Mouse (Mus musculus) hindbrain, embryonic 10.5 days (tissue): ENCODE measurements around the gene Ago3. TPM values are rescaled to one million over a fixed set of nuclear protein-coding genes. Genes with fewer than 3 reads are reported as not detected.
A peak's percentile ranks its signal among the peaks of the same experiment; 100 is the strongest.

Experiments
- DNase-seq: peaks from one replicate; pipeline ENCODE4 v3.0.0-alpha.2; 2017; ENCODE audit warnings: low spot score
- H3K27ac ChIP-seq: fragments of 300-500 bp; sonication (generic); 2 replicates; pipeline ENCODE4 v1.5.1; 2016; ENCODE audit warnings: mild to moderate bottlenecking, moderate library complexity
- H3K27me3 ChIP-seq: fragments of 300-500 bp; sonication (generic); 2 replicates; pipeline ENCODE4 v1.6.1; 2016; ENCODE audit warnings: mild to moderate bottlenecking; ENCODE audit not compliant: poor library complexity, insufficient read depth, severe bottlenecking
- H3K36me3 ChIP-seq: fragments of 300-500 bp; sonication (generic); 2 replicates; pipeline ENCODE4 v1.6.1; 2016; ENCODE audit warnings: mild to moderate bottlenecking, moderate library complexity
- H3K4me1 ChIP-seq: fragments of 300-500 bp; sonication (generic); replicated peaks from 2 replicates; pipeline ENCODE4 v1.6.1; 2016; ENCODE audit warnings: mild to moderate bottlenecking
- H3K4me3 ChIP-seq: fragments of 300-500 bp; sonication (generic); 2 replicates; pipeline ENCODE4 v1.5.1; 2016; ENCODE audit warnings: mild to moderate bottlenecking, moderate library complexity
- H3K9me3 ChIP-seq: fragments of 300-500 bp; sonication (generic); 2 replicates; pipeline ENCODE4 v1.6.1; 2016; ENCODE audit warnings: mild to moderate bottlenecking, moderate library complexity
- WGBS: fragments of 180-500 bp; shearing (Covaris S2); methylation state at CpG from one replicate; pipeline ENCODE4 v1.1.7; 2016; 5-methylcytosine and 5-hydroxymethylcytosine counted together
- polyA plus RNA-seq: library from polyadenylated mRNA; unstranded; fragments of >200 nt; fragmentation: Nextera tagmentation; extraction: Ambion mirVana; gene quantifications from 2 replicates; pipeline ENCODE4 v1.2.1, GENCODE M21; 2016

Gene Ago3
- 12.6 and 12.7 TPM in 2 replicates for polyA plus RNA-seq

DNA sequence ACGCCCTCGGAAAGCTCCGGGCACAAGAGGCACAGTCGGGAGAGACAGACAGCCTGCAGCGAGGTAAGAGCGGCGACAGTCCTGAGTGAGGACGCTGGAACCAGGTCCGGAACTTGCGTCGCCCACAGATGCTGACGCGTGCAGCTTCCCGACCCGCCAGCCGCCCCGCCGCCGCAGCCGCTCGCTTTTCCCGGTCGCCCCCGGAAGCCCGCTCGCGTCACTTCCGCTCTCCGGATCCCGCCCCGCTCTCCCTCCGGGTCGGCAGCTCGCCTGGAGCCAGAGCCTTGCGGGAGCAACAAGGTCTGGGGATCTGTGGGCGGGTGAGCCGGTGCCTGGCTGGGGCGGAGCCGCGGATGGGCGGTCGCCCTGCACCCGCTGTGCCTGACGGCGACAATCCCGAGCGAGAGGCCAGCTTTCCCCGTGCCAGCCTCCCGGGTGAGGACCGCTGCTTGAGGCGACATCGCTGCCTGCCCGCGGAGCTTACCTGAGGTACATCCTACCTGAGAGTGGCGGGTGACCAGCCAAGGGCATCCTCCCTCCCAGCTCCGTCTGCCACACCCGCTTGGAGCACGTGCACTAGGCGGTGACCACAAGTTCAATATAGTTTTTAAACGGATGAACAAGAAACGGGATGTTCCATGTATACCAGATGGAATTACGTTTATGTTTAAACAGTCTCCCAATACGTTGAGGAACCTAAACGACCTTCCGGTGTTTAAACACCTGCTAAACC lies at the start of gene Ago3:
Gene Ago3, minus strand, starts transcription at position 210 of the 733 bp plus-strand sequence.
- Histone ChIP-seq H3K27ac (peak within 1 kb of the TSS; percentile 91), H3K9me3 (no peaks in the 10 kb centered on the region), H3K36me3 (peaks cover 21% of the 10 kb centered on the region), H3K27me3 (no peaks in the 10 kb centered on the region), H3K4me1 (peaks cover 18% of the 10 kb centered on the region), H3K4me3 (peak within 1 kb of the TSS; percentile 75)
- WGBS, result under 1% methylated on average over 65 of the region's 65 CpGs
- peak; percentile 94 for DNase-seq

GRCm38 (mm10) chr4:126473031-126473430 lies 43.7 kb upstream of the Ago3 start:
- no peak for DNase-seq

DNA sequence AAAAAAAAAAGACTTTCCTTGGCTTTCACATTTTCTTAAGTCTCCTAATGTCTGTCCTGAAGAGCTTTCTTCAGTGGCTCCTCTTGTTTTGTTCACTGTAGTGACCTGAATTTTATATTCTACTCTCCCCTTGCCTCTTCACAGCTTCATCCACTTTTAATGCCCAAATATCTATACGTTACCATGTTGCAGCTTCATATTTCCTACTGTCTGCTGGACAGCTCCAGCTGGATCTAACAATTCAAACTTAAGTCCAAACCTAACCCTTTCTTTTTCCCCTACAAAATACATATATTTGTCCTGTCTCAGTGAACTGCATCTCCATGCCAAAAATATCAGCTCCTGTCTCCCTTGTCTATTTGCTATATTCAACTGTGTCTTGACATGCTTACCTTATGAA lies 40.0 kb upstream of the Ago3 start:
- no peak for DNase-seq
- Histone ChIP-seq H3K27me3 (no peaks in the 10 kb centered on the region), H3K36me3 (peaks cover 3% of the 10 kb centered on the region; the same call in 1 of the 2 replicates), H3K4me1 (peaks cover 49% of the 10 kb centered on the region), H3K4me3 (peak overlapping the region; percentile 96; the same call in 1 of the 2 replicates), H3K9me3 (no peaks in the 10 kb centered on the region), H3K27ac (peak overlapping the region; percentile 99)
- WGBS, result 71% methylated on average over 1 of the region's 1 CpGs

More at GRCm38 (mm10) chr4:126473031-126473430, 43.7 kb upstream of the Ago3 start:
- H3K4me1 ChIP-seq, result peaks cover 12% of the 10 kb centered on the region
- H3K27ac ChIP-seq, result no peak overlapping the region
- H3K4me3 ChIP-seq, result no peak overlapping the region
- 60% methylated on average over 5 of the region's 5 CpGs for WGBS
- peaks cover 3% of the 10 kb centered on the region; the same call in 1 of the 2 replicates for H3K36me3 ChIP-seq
- no peaks in the 10 kb centered on the region for H3K27me3 ChIP-seq
- no peaks in the 10 kb centered on the region for H3K9me3 ChIP-seq

GRCm38 (mm10) chr4:126468925-126469324 lies 39.6 kb upstream of the Ago3 start:
- H3K27ac ChIP-seq, result peak overlapping the region; percentile 99
- H3K9me3 ChIP-seq, result no peaks in the 10 kb centered on the region
- H3K4me3 ChIP-seq, result peak overlapping the region; percentile 96
- no peaks in the 10 kb centered on the region for H3K27me3 ChIP-seq
- DNase-seq, result no peak
- H3K36me3 ChIP-seq, result peaks cover 3% of the 10 kb centered on the region; the same call in 1 of the 2 replicates
- WGBS, result 10% methylated on average over 8 of the region's 8 CpGs
- peaks cover 53% of the 10 kb centered on the region for H3K4me1 ChIP-seq

- H3K27ac ChIP-seq, result peak within 1 kb of the TSS; percentile 99
- H3K27me3 ChIP-seq, result no peaks in the 10 kb centered on the region
- DNase-seq, result peak; percentile 97
- peak within 1 kb of the TSS; percentile 96 for H3K4me3 ChIP-seq
- under 1% methylated on average over 55 of the region's 55 CpGs for WGBS
- H3K36me3 ChIP-seq, result peaks cover 7% of the 10 kb centered on the region
- H3K9me3 ChIP-seq, result no peaks in the 10 kb centered on the region
- H3K4me1 ChIP-seq, result peaks cover 58% of the 10 kb centered on the region
These were observed 39.0 kb upstream of the Ago3 start, which contains the start of gene Ago1 for GRCm38 (mm10) chr4:126468285-126468901. Ago1 (minus strand) TSS chr4:126468583.

DNA sequence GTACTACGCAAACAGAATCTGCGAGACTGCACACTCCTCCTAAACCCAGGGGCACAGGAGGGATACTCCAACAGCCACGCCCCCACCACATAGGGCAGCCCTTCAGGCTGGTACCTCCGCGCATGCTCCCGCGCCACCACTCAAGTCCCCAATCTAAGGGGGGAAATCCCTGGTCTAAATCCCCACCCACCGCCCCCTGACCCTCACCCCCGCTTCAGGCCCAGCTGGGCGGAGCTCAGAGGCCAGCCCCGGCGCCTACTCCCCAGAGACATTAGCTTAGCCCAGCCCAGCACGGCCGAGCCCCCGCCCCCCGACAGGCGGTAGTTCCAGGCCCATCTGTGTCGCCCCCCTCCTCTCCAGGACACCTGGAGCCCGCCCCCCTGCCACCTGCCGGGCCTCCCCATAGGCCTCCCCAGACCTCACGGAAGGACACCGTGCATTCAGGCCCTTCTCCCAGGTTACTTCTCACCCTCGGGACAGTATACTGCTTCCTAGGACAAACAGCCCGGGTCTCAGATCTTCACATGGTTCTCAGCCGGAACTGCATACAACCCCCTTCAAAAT lies 38.4 kb upstream of the Ago3 start:
- Histone ChIP-seq H3K36me3 (peaks cover 8% of the 10 kb centered on the region), H3K4me1 (peaks cover 60% of the 10 kb centered on the region), H3K27me3 (no peaks in the 10 kb centered on the region), H3K9me3 (no peaks in the 10 kb centered on the region), H3K4me3 (peak overlapping the region; percentile 96), H3K27ac (peak overlapping the region; percentile 99)
- DNase-seq, result peak; percentile 91
- WGBS, result 1% methylated on average over 25 of the region's 25 CpGs

- no peak for DNase-seq
- peak overlapping the region; percentile 99 for H3K27ac ChIP-seq
- no peaks in the 10 kb centered on the region for H3K9me3 ChIP-seq
- peak overlapping the region; percentile 96 for H3K4me3 ChIP-seq
- peaks cover 19% of the 10 kb centered on the region for H3K36me3 ChIP-seq
- H3K27me3 ChIP-seq, result no peaks in the 10 kb centered on the region
- peaks cover 60% of the 10 kb centered on the region for H3K4me1 ChIP-seq
- 17% methylated on average over 8 of the region's 8 CpGs for WGBS
These were observed 36.9 kb upstream of the Ago3 start for GRCm38 (mm10) chr4:126466251-126466750.

- H3K27me3 ChIP-seq, result no peaks in the 10 kb centered on the region
- peak overlapping the region; percentile 96 for H3K4me3 ChIP-seq
- peak; percentile 92 for DNase-seq
- peak overlapping the region; percentile 99 for H3K27ac ChIP-seq
- WGBS, result 3% methylated on average over 8 of the region's 8 CpGs
- no peaks in the 10 kb centered on the region for H3K9me3 ChIP-seq
- peaks cover 22% of the 10 kb centered on the region for H3K36me3 ChIP-seq
- peaks cover 60% of the 10 kb centered on the region for H3K4me1 ChIP-seq
These were observed 36.5 kb upstream of the Ago3 start for GRCm38 (mm10) chr4:126465843-126466242.

GRCm38 (mm10) chr4:126464892-126465235 lies 35.5 kb upstream of the Ago3 start:
- Histone ChIP-seq H3K4me1 (peaks cover 60% of the 10 kb centered on the region), H3K36me3 (peaks cover 32% of the 10 kb centered on the region), H3K9me3 (no peaks in the 10 kb centered on the region), H3K4me3 (peak overlapping the region; percentile 96), H3K27me3 (no peaks in the 10 kb centered on the region), H3K27ac (peak overlapping the region; percentile 99)
- 6% methylated on average over 2 of the region's 2 CpGs for WGBS
- no peak for DNase-seq

GRCm38 (mm10) chr4:126464189-126464891 lies 35.0 kb upstream of the Ago3 start:
- Histone ChIP-seq H3K36me3 (peaks cover 37% of the 10 kb centered on the region), H3K4me1 (peaks cover 60% of the 10 kb centered on the region), H3K9me3 (no peaks in the 10 kb centered on the region), H3K27me3 (no peaks in the 10 kb centered on the region), H3K4me3 (peak overlapping the region; percentile 96), H3K27ac (peak overlapping the region; percentile 99)
- peak; percentile 12 for DNase-seq
- WGBS, result 25% methylated on average over 4 of the region's 4 CpGs

- no peak overlapping the region for H3K27ac ChIP-seq
- DNase-seq, result no peak
- H3K9me3 ChIP-seq, result no peaks in the 10 kb centered on the region
- no peak overlapping the region for H3K4me3 ChIP-seq
- WGBS, result 95% methylated on average over 7 of the region's 7 CpGs
- H3K4me1 ChIP-seq, result no peaks in the 10 kb centered on the region
- H3K36me3 ChIP-seq, result peaks cover 100% of the 10 kb centered on the region
- no peaks in the 10 kb centered on the region for H3K27me3 ChIP-seq
These were observed 26.1 kb upstream of the Ago3 start for GRCm38 (mm10) chr4:126455441-126455840.

DNA sequence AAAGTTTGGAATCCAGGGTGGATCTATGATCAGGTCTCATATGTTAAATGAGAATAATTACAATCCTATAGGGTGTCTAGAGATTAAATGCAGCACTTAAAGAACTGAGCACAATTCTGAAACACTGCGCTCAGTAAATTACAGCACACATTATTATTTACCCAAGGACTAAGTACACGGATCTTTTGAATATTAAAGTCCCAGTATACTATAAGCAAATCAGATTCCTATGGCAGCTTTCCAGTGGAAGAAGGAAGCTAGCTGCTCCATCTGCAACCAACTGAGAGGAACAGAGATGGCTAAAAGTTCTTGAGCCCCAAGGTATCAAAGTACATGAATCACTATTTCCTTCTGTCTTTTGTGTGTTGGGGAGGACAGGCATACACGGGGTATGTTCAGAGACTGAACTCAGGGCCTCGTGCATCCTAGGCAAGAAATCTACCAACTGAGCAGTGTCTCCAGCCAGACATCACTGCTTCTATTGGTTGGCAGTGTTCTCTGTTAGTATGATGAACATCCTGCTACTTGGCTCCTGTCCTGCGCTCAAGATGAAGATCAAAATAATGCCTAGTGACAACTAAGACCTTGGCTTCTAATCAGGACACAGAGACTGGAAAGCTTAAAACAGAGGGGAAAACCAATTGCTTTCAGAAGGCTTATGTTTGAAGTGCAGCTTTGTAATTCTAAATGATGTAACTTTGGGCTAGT lies 25.3 kb upstream of the Ago3 start:
- Histone ChIP-seq H3K27me3 (no peaks in the 10 kb centered on the region), H3K9me3 (no peaks in the 10 kb centered on the region), H3K4me3 (no peak overlapping the region), H3K36me3 (peaks cover 100% of the 10 kb centered on the region), H3K4me1 (no peaks in the 10 kb centered on the region), H3K27ac (no peak overlapping the region)
- DNase-seq, result no peak
- WGBS, result 97% methylated on average over 5 of the region's 5 CpGs
